Mouse (Mus musculus) liver, adult 2 months (tissue): ENCODE measurements around the gene Tmem95. TPM values are rescaled to one million over a fixed set of nuclear protein-coding genes. Genes with fewer than 3 reads are reported as not detected.

Experiments used
- DNase-seq: peaks from one replicate; pipeline ENCODE4 v3.0.0-alpha.2; 2011; ENCODE audit warnings: low read depth, low spot score; ENCODE audit errors: extremely low read depth
- H3K27ac ChIP-seq: fragments of 200-500 bp; replicated peaks from 2 replicates; pipeline ENCODE4 v1.5.1; 2012; ENCODE audit warnings: low read depth, mild to moderate bottlenecking, control low read depth, inconsistent platforms, low read length; ENCODE audit not compliant: insufficient read depth
- H3K27me3 ChIP-seq: fragments of 200-500 bp; 2 replicates; pipeline ENCODE4 v1.6.1; 2012; ENCODE audit warnings: mild to moderate bottlenecking, moderate library complexity, low read length, inconsistent platforms; ENCODE audit not compliant: control insufficient read depth, insufficient read depth
- H3K36me3 ChIP-seq: fragments of 200-500 bp; 2 replicates; pipeline ENCODE4 v1.6.1; 2012; ENCODE audit warnings: low read length, inconsistent platforms; ENCODE audit not compliant: control insufficient read depth, insufficient read depth
- H3K4me1 ChIP-seq: fragments of 200-500 bp; 2 replicates; pipeline ENCODE4 v1.6.1; 2011; ENCODE audit warnings: low read length; ENCODE audit not compliant: control insufficient read depth, insufficient read depth
- H3K4me3 ChIP-seq: fragments of 200-500 bp; 2 replicates; pipeline ENCODE4 v1.5.1; 2011; ENCODE audit warnings: low read depth, mild to moderate bottlenecking, control low read depth, low read length, moderate library complexity; ENCODE audit not compliant: insufficient read depth
- H3K79me2 ChIP-seq: fragments of 200-500 bp; 2 replicates; pipeline ENCODE4 v1.6.1; 2012; ENCODE audit warnings: inconsistent platforms, mild to moderate bottlenecking, low read length, moderate library complexity; ENCODE audit not compliant: control insufficient read depth, insufficient read depth
- H3K9ac ChIP-seq: fragments of 200-500 bp; 2 replicates; pipeline ENCODE4 v1.6.1; 2012; ENCODE audit warnings: low read depth, mild to moderate bottlenecking, control low read depth, inconsistent platforms, low read length
- CTCF ChIP-seq: fragments of 200-500 bp; IDR thresholded peaks from 2 replicates; pipeline ENCODE4 v1.5.1; 2011; ENCODE audit warnings: low read depth, low read length, control low read depth
- POLR2A ChIP-seq: fragments of 200-500 bp; IDR thresholded peaks from 2 replicates; pipeline ENCODE4 v1.6.1; 2011; ENCODE audit warnings: low read length, control low read depth; ENCODE audit not compliant: insufficient read depth; ENCODE audit errors: extremely low read depth
- WGBS: fragments of 180-500 bp; shearing (Covaris S2); methylation state at CpG from one replicate; pipeline ENCODE4 v1.1.7; 2018; 5-methylcytosine and 5-hydroxymethylcytosine counted together
- polyA plus RNA-seq: library from polyadenylated mRNA; depleted of rRNA; stranded (reverse); fragments of >200 nt; gene quantifications from 2 replicates; pipeline ENCODE4 v1.2.3, GENCODE M21; 2012
- total RNA-seq: library from RNA; depleted of rRNA; stranded (reverse); fragments of >200 nt; gene quantifications from 2 replicates; pipeline ENCODE4 v1.2.3, GENCODE M21; 2014

Tmem95 gene
- total and polyA plus RNA-seq, 2 experiments = not detected

- Histone ChIP-seq H3K27ac (no peak overlapping the region), H3K9ac (no peak overlapping the region), H3K4me1 (0 out of 2 replicates have a peak, but pooled peaks cover 3% of the 10 kb centered on the region), H3K36me3 (no peaks in the 10 kb centered on the region), H3K4me3 (no peak overlapping the region), H3K79me2 (no peaks in the 10 kb centered on the region), H3K27me3 (no peaks in the 10 kb centered on the region)
- 75% methylated on average over 4 of the region's 4 CpGs for WGBS
- DNase-seq = no peak
- peak; percentile 53; the same call in 1 of the 2 replicates for TF ChIP-seq CTCF
- no peak for TF ChIP-seq POLR2A
These were observed 5.2 kb upstream of the Tmem95 start for GRCm38 (mm10) chr11:69883066-69883465.

GRCm38 (mm10) chr11:69881787-69882670, 4.2 kb upstream of the Tmem95 start:
- Histone ChIP-seq H3K4me3 (no peak overlapping the region), H3K4me1 (0 out of 2 replicates have a peak, but pooled peaks cover 3% of the 10 kb centered on the region), H3K79me2 (no peaks in the 10 kb centered on the region), H3K36me3 (no peaks in the 10 kb centered on the region), H3K9ac (peak overlapping the region; percentile 28; the same call in 1 of the 2 replicates), H3K27ac (peak overlapping the region; percentile 27; the same call in 1 of the 2 replicates), H3K27me3 (no peaks in the 10 kb centered on the region)
- no peak for DNase-seq
- WGBS = 62% methylated on average over 21 of the region's 21 CpGs
- TF ChIP-seq POLR2A = no peak
- TF ChIP-seq CTCF = no peak

- Histone ChIP-seq H3K36me3 (no peaks in the 10 kb centered on the region), H3K4me3 (peak within 1 kb of the TSS; percentile 64), H3K79me2 (no peaks in the 10 kb centered on the region), H3K27ac (peak within 1 kb of the TSS; percentile 51), H3K4me1 (0 out of 2 replicates have a peak, but pooled peaks cover 3% of the 10 kb centered on the region), H3K27me3 (no peaks in the 10 kb centered on the region), H3K9ac (peak within 1 kb of the TSS; percentile 57)
- peak; percentile 22; the same call in 1 of the 2 replicates for TF ChIP-seq CTCF
- TF ChIP-seq POLR2A = peak; percentile 61; the same call in 1 of the 2 replicates
- under 1% methylated on average over 46 of the region's 46 CpGs for whole genome bisulfite sequencing
- DNase-seq = peak; percentile 72
These were observed 3.2 kb upstream of the Tmem95 start, which contains the start of gene Kctd11 for GRCm38 (mm10) chr11:69880853-69881603. Gene Kctd11, minus strand, starts transcription at chr11:69881406.

- TF ChIP-seq POLR2A (no peak), CTCF (peak; percentile 77)
- Histone ChIP-seq H3K27ac (peak overlapping the region; percentile 51), H3K4me1 (0 out of 2 replicates have a peak, but pooled peaks cover 3% of the 10 kb centered on the region), H3K36me3 (no peaks in the 10 kb centered on the region), H3K79me2 (no peaks in the 10 kb centered on the region), H3K27me3 (no peaks in the 10 kb centered on the region), H3K4me3 (peak overlapping the region; percentile 64), H3K9ac (peak overlapping the region; percentile 57)
- WGBS = under 1% methylated on average over 18 of the region's 18 CpGs
- DNase-seq = peak; percentile 59
These were observed 2.7 kb upstream of the Tmem95 start for GRCm38 (mm10) chr11:69880506-69880852.

GRCm38 (mm10) chr11:69879711-69880110, 1.9 kb upstream of the Tmem95 start:
- Histone ChIP-seq H3K27ac (no peak overlapping the region), H3K79me2 (no peaks in the 10 kb centered on the region), H3K36me3 (no peaks in the 10 kb centered on the region), H3K27me3 (no peaks in the 10 kb centered on the region), H3K4me3 (peak overlapping the region; percentile 29), H3K4me1 (0 out of 2 replicates have a peak, but pooled peaks cover 3% of the 10 kb centered on the region), H3K9ac (peak overlapping the region; percentile 31)
- WGBS = 76% methylated on average over 15 of the region's 15 CpGs
- DNase-seq = no peak
- TF ChIP-seq CTCF (no peak), POLR2A (no peak)
